Mouse (Mus musculus): ENCODE results near the gene Gapt.
"Not testable (repeated sequence)": the region's sequence is repeated elsewhere in the genome, so short reads cannot be mapped to it uniquely, and the experiment has no call there.

The Gapt gene

GRCm38 (mm10) chr13:110356941-110357340, at the start of gene Gapt:
TSS of gene Gapt (minus strand) at chr13:110357199.
- no peak for DNase-seq (ENCODE audit: low spot score)

GRCm38 (mm10) chr13:110406152-110406551, 49.2 kb upstream of the Gapt start:
- DNase-seq (ENCODE audit: low spot score), result peak; percentile 25

- not testable (repeated sequence) for DNase-seq (ENCODE audit: low spot score)
These were observed 47.7 kb upstream of the Gapt start for GRCm38 (mm10) chr13:110404686-110405085.

- no peak for DNase-seq (ENCODE audit: low spot score)
These were observed 47.1 kb upstream of the Gapt start for GRCm38 (mm10) chr13:110404059-110404458.

- DNase-seq (ENCODE audit: low spot score), result no peak
These were observed 44.9 kb upstream of the Gapt start for GRCm38 (mm10) chr13:110401877-110402276.

GRCm38 (mm10) chr13:110401443-110401842, 44.4 kb upstream of the Gapt start:
- no peak for DNase-seq (ENCODE audit: low spot score)

GRCm38 (mm10) chr13:110398513-110399270, 41.7 kb upstream of the Gapt start:
- no peak for DNase-seq (ENCODE audit: low spot score)

GRCm38 (mm10) chr13:110397750-110398149, 40.8 kb upstream of the Gapt start:
- DNase-seq (ENCODE audit: low spot score), result no peak

GRCm38 (mm10) chr13:110395916-110396685, 39.1 kb upstream of the Gapt start:
- no peak for DNase-seq (ENCODE audit: low spot score)

- no peak for DNase-seq (ENCODE audit: low spot score)
These were observed 38.3 kb upstream of the Gapt start for GRCm38 (mm10) chr13:110395179-110395794.

GRCm38 (mm10) chr13:110394291-110395178, 37.5 kb upstream of the Gapt start, which contains the start of gene Plk2:
TSS of gene Plk2 (plus strand) at chr13:110395046.
- DNase-seq (ENCODE audit: low spot score), result peak; percentile 88

- DNase-seq (ENCODE audit: low spot score), result no peak
These were observed 35.6 kb upstream of the Gapt start for GRCm38 (mm10) chr13:110392631-110393030.

GRCm38 (mm10) chr13:110392210-110392609, 35.2 kb upstream of the Gapt start:
- DNase-seq (ENCODE audit: low spot score), result no peak

GRCm38 (mm10) chr13:110384514-110384913, 27.5 kb upstream of the Gapt start:
- DNase-seq (ENCODE audit: low spot score), result no peak

GRCm38 (mm10) chr13:110382447-110382901, 25.5 kb upstream of the Gapt start:
- DNase-seq (ENCODE audit: low spot score), result no peak

- DNase-seq (ENCODE audit: low spot score), result no peak
These were observed 12.7 kb upstream of the Gapt start for GRCm38 (mm10) chr13:110369673-110370072.

GRCm38 (mm10) chr13:110368556-110369040, 11.6 kb upstream of the Gapt start:
- peak; percentile 32 for DNase-seq (ENCODE audit: low spot score)

- DNase-seq (ENCODE audit: low spot score), result no peak
These were observed 11.1 kb upstream of the Gapt start for GRCm38 (mm10) chr13:110367961-110368555.

- DNase-seq (ENCODE audit: low spot score), result no peak
These were observed 9.5 kb upstream of the Gapt start for GRCm38 (mm10) chr13:110366477-110366876.

GRCm38 (mm10) chr13:110363722-110364121, 6.7 kb upstream of the Gapt start:
- no peak for DNase-seq (ENCODE audit: low spot score)

GRCm38 (mm10) chr13:110351051-110351450, 5.9 kb downstream of the Gapt start:
- no peak for DNase-seq (ENCODE audit: low spot score)
